Mouse (Mus musculus) left cerebral cortex, postnatal 36 days (tissue): ENCODE measurements around the gene Oosp3. TPM values are rescaled to one million over a fixed set of nuclear protein-coding genes. Genes with fewer than 3 reads are reported as not detected.

Experiments
- total RNA-seq, 2 experiments: library from RNA; stranded (reverse); gene quantifications; 2 replicates each; pipeline ENCODE4 v1.2.3; 2021

Oosp3 gene
- total RNA-seq, 2 experiments from 2014 or later, result not detected

Other genes with a start within 250 kb of the Oosp3 start
- gene Ms4a6c, start 227.7 kb upstream of the Oosp3 start, total RNA-seq, result 1 to 10 TPM; 1.7 TPM
- 1 to 10 TPM in 1 of 2 experiments, under 1 TPM in 1; 0.59 to 1.2 TPM for gene Gm8369, start 211.1 kb upstream of the Oosp3 start, total RNA-seq
- 1 to 10 TPM in 1 of 2 experiments, under 1 TPM in 1; 0.94 to 1.5 TPM for gene Ms4a6b, start 180.5 kb upstream of the Oosp3 start, total RNA-seq
- gene Ms4a4d, start 160.3 kb upstream of the Oosp3 start, total RNA-seq, result not detected
- 1 to 10 TPM; 1.3 to 1.6 TPM for gene Ms4a6d, start 92.2 kb upstream of the Oosp3 start, total RNA-seq
- gene Ms4a2, start 73.3 kb upstream of the Oosp3 start, total RNA-seq, result not detected
- not detected for gene Ms4a3, start 56.2 kb upstream of the Oosp3 start, total RNA-seq
- gene Oosp2, start 36.5 kb upstream of the Oosp3 start, total RNA-seq, result not detected
- not detected for gene Oosp1, start 5.9 kb upstream of the Oosp3 start, total RNA-seq
- not detected for gene Gif, start 50.5 kb downstream of the Oosp3 start, total RNA-seq
- gene Mrpl16, start 73.3 kb downstream of the Oosp3 start, total RNA-seq, result 10 to 100 TPM; 40.6 to 42.7 TPM
- 10 to 100 TPM; 22.9 to 30.1 TPM for gene Stx3, start 122.3 kb downstream of the Oosp3 start, total RNA-seq
- not detected for gene Olfr1417, start 142.2 kb downstream of the Oosp3 start, total RNA-seq
- gene Olfr1418, start 164.0 kb downstream of the Oosp3 start, total RNA-seq, result not detected
- not detected for gene Olfr1419, start 178.1 kb downstream of the Oosp3 start, total RNA-seq
- not detected for gene Olfr1420, start 189.5 kb downstream of the Oosp3 start, total RNA-seq
- 10 to 100 TPM; 18.5 to 19.6 TPM for gene Patl1, start 215.3 kb downstream of the Oosp3 start, total RNA-seq